Mouse (Mus musculus): Measurements from ENCODE around the gene Ndel1. TPM values are rescaled to one million over a fixed set of nuclear protein-coding genes. Genes with fewer than 3 reads are reported as not detected.

Ndel1 gene
- polyA plus RNA-seq (2017; shearing (Covaris generic)): 167 TPM

DNA sequence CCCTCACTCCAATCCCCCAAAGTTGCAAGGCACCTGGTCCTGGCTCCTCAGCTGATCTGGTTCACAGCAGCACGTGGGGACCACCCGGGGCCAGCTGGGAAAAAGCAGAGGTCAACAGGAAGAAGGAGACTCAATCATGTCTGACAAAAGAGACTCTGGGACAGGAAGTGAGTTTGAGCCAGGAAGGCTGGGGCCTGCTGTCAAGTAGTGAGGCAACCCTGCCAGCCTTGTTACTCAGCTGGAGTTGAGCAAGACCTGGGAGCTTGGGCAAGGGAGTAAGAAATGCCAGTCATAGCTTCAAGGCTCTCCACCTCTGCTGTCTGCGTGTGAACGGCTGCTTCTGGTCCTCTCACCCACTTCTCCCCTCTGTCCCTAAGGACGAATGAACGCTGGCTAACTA is at the start of gene Ndel1:
Gene Ndel1, minus strand, starts transcription at position 111 of the 400 bp plus-strand sequence.

DNA sequence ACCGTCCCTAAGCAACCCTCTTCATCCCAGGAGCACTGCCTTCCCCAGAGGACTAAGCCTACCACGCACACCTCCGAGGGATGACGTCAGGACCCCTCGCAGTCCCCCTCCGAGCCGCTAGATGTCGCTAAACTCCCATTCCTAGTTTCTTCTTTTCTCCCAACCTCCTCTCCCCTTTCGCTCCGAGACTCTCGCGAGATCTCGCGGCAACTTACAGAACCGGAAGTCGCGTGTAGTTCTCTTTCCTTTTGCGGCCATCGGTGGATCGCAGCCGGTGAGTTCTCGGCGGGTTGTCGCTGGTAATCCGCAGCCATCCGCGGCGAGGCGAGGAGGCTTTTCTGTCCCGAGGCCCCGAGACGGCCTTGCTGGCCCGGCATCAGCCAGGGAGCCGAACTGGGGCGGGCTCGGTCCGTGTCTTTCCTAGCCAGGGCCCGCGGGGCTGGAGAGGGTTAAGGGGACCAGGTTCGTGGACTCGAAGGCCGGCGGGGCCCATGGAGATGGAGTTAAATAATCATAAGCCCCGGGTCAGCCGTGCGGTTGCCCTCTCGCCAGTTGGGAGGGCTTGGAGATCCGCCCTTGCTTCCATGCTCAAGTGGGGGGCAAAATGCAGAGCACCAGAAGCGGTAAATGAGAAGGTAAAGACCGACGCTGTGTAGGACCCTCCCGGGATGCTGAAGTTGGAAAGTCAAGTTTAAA is 29.8 kb upstream of the Ndel1 start, which contains the start of gene Rpl26:
Gene Rpl26, plus strand, starts transcription at position 233 of the 696 bp plus-strand sequence.

DNA sequence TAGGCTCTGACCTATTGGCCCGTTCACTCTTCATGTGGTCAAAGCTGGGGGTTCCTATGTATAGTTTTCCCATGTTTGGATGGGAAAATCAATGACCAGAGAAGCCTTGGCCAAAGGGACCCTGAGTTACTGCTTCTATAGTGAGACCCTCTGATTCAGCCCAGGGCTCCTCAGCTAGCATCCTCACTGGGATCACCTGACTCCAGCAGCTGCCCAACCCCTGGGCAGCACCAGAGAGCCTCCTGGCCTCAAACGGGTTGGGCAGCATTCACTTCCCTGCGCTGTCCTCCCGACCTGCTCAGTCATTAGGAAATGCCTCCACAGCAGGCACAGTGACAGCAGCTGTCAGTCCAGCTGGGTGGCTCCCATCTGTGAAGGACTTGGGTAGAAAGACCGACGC is 16.6 kb upstream of the Ndel1 start, which contains the start of gene Rnf222:
Gene Rnf222, plus strand, starts transcription at position 301 of the 400 bp plus-strand sequence.

Other genes starting within 250 kb of the Ndel1 start
- gene Myh10, start 180.3 kb downstream of the Ndel1 start, polyA plus RNA-seq (2017; shearing (Covaris generic)): 1.6 TPM
- gene Rnf222, start 16.7 kb upstream of the Ndel1 start, polyA plus RNA-seq (2017; shearing (Covaris generic)): not detected
- gene Rpl26, start 29.7 kb upstream of the Ndel1 start, polyA plus RNA-seq (2017; shearing (Covaris generic)): 834 TPM
- gene Odf4, start 55.2 kb upstream of the Ndel1 start, polyA plus RNA-seq (2017; shearing (Covaris generic)): not detected
- not detected for gene Arhgef15, start 85.6 kb upstream of the Ndel1 start, polyA plus RNA-seq (2017; shearing (Covaris generic))
- 4.2 TPM for gene Slc25a35, start 96.3 kb upstream of the Ndel1 start, polyA plus RNA-seq (2017; shearing (Covaris generic))
- 8.2 TPM for gene Rangrf, start 103.3 kb upstream of the Ndel1 start, polyA plus RNA-seq (2017; shearing (Covaris generic))
- gene Pfas, start 136.6 kb upstream of the Ndel1 start, polyA plus RNA-seq (2017; shearing (Covaris generic)): 2.6 TPM
- 15.3 TPM for gene Ctc1, start 144.1 kb upstream of the Ndel1 start, polyA plus RNA-seq (2017; shearing (Covaris generic))
- gene Aurkb, start 173.8 kb upstream of the Ndel1 start, polyA plus RNA-seq (2017; shearing (Covaris generic)): 0.87 TPM
- gene Borcs6, start 187.9 kb upstream of the Ndel1 start, polyA plus RNA-seq (2017; shearing (Covaris generic)): 6.9 TPM
- gene Tmem107, start 198.9 kb upstream of the Ndel1 start, polyA plus RNA-seq (2017; shearing (Covaris generic)): 6.6 TPM
- gene Vamp2, start 216.6 kb upstream of the Ndel1 start, polyA plus RNA-seq (2017; shearing (Covaris generic)): 282 TPM
- 136 TPM for gene Per1, start 223.4 kb upstream of the Ndel1 start, polyA plus RNA-seq (2017; shearing (Covaris generic))
- 0.41 TPM for gene Hes7, start 248.5 kb upstream of the Ndel1 start, polyA plus RNA-seq (2017; shearing (Covaris generic))